Mouse (Mus musculus): ENCODE measurements at regions not wholly inside any gene's neighbourhood (a gene's known extent, or its start where the extent isn't known, plus 50 kb on each side); places are given as distances from the start of the nearest gene placed in this dataset.

- peaks cover 5% of the 10 kb centered on the region for H3K4me1 ChIP-seq (ENCODE audit: control insufficient read depth, insufficient read depth, low read length)
- TF ChIP-seq CTCF (IDR thresholded peaks at IDR 0.05; ENCODE audit: insufficient read depth, low read depth, low read length) (no peak), POLR2A (IDR thresholded peaks at IDR 0.05; ENCODE audit: insufficient read depth, low read depth, low read length) (no peak)
- peak overlapping the region; percentile 50 for H3K27ac ChIP-seq (ENCODE audit: insufficient read depth, low read depth, low read length)
- no peak overlapping the region for H3K4me3 ChIP-seq (ENCODE audit: insufficient read depth, low read depth, low read length)
- WGBS, result 19% methylated on average over 11 of the region's 11 CpGs
Measured at GRCm38 (mm10) chr9:30533780-30534343, 107.0 kb downstream of the Snx19 start.

GRCm38 (mm10) chr9:30533091-30533779 is 106.3 kb downstream of the Snx19 start:
- 56% methylated on average over 9 of the region's 9 CpGs for WGBS
- TF ChIP-seq CTCF (IDR thresholded peaks at IDR 0.05; ENCODE audit: insufficient read depth, low read depth, low read length) (no peak), POLR2A (IDR thresholded peaks at IDR 0.05; ENCODE audit: insufficient read depth, low read depth, low read length) (no peak)
- peaks cover 5% of the 10 kb centered on the region for H3K4me1 ChIP-seq (ENCODE audit: control insufficient read depth, insufficient read depth, low read length)
- no peak overlapping the region for H3K4me3 ChIP-seq (ENCODE audit: insufficient read depth, low read depth, low read length)
- peak overlapping the region; percentile 62; the same call in 1 of the 2 replicates for H3K27ac ChIP-seq (ENCODE audit: insufficient read depth, low read depth, low read length)

GRCm38 (mm10) chr9:30525086-30525485 is 98.2 kb downstream of the Snx19 start:
- Histone ChIP-seq H3K4me3 (ENCODE audit: insufficient read depth, low read depth, low read length) (no peak overlapping the region), H3K4me1 (ENCODE audit: control insufficient read depth, insufficient read depth, low read length) (peaks cover 25% of the 10 kb centered on the region), H3K27ac (ENCODE audit: insufficient read depth, low read depth, low read length) (peak overlapping the region; percentile 6)
- WGBS, result 30% methylated on average over 5 of the region's 5 CpGs
- no peak for TF ChIP-seq CTCF (IDR thresholded peaks at IDR 0.05; ENCODE audit: insufficient read depth, low read depth, low read length)
- TF ChIP-seq POLR2A (IDR thresholded peaks at IDR 0.05; ENCODE audit: insufficient read depth, low read depth, low read length), result no peak

GRCm38 (mm10) chr9:30524401-30525066 is 97.6 kb downstream of the Snx19 start:
- WGBS, result 85% methylated on average over 6 of the region's 6 CpGs
- no peak overlapping the region for H3K4me3 ChIP-seq (ENCODE audit: insufficient read depth, low read depth, low read length)
- no peak for TF ChIP-seq POLR2A (IDR thresholded peaks at IDR 0.05; ENCODE audit: insufficient read depth, low read depth, low read length)
- TF ChIP-seq CTCF (IDR thresholded peaks at IDR 0.05; ENCODE audit: insufficient read depth, low read depth, low read length), result no peak
- H3K4me1 ChIP-seq (ENCODE audit: control insufficient read depth, insufficient read depth, low read length), result peaks cover 25% of the 10 kb centered on the region
- peak overlapping the region; percentile 6 for H3K27ac ChIP-seq (ENCODE audit: insufficient read depth, low read depth, low read length)

GRCm38 (mm10) chr9:30523852-30524251 is 96.9 kb downstream of the Snx19 start:
- WGBS, result 92% methylated on average over 2 of the region's 2 CpGs
- Histone ChIP-seq H3K4me1 (ENCODE audit: control insufficient read depth, insufficient read depth, low read length) (peaks cover 25% of the 10 kb centered on the region), H3K27ac (ENCODE audit: insufficient read depth, low read depth, low read length) (no peak overlapping the region), H3K4me3 (ENCODE audit: insufficient read depth, low read depth, low read length) (no peak overlapping the region)
- TF ChIP-seq POLR2A (IDR thresholded peaks at IDR 0.05; ENCODE audit: insufficient read depth, low read depth, low read length), result no peak
- no peak for TF ChIP-seq CTCF (IDR thresholded peaks at IDR 0.05; ENCODE audit: insufficient read depth, low read depth, low read length)

GRCm38 (mm10) chr9:30522595-30523350 is 95.9 kb downstream of the Snx19 start:
- Histone ChIP-seq H3K4me3 (ENCODE audit: insufficient read depth, low read depth, low read length) (no peak overlapping the region), H3K27ac (ENCODE audit: insufficient read depth, low read depth, low read length) (no peak overlapping the region), H3K4me1 (ENCODE audit: control insufficient read depth, insufficient read depth, low read length) (peaks cover 25% of the 10 kb centered on the region)
- TF ChIP-seq CTCF (IDR thresholded peaks at IDR 0.05; ENCODE audit: insufficient read depth, low read depth, low read length) (no peak), POLR2A (IDR thresholded peaks at IDR 0.05; ENCODE audit: insufficient read depth, low read depth, low read length) (no peak)
- WGBS, result 81% methylated on average over 10 of the region's 10 CpGs

GRCm38 (mm10) chr9:30521556-30522240 is 94.8 kb downstream of the Snx19 start:
- 86% methylated on average over 6 of the region's 6 CpGs for WGBS
- Histone ChIP-seq H3K4me3 (ENCODE audit: insufficient read depth, low read depth, low read length) (no peak overlapping the region), H3K27ac (ENCODE audit: insufficient read depth, low read depth, low read length) (peak overlapping the region; percentile 21; the same call in 1 of the 2 replicates), H3K4me1 (ENCODE audit: control insufficient read depth, insufficient read depth, low read length) (peaks cover 25% of the 10 kb centered on the region)
- TF ChIP-seq CTCF (IDR thresholded peaks at IDR 0.05; ENCODE audit: insufficient read depth, low read depth, low read length), result no peak
- no peak for TF ChIP-seq POLR2A (IDR thresholded peaks at IDR 0.05; ENCODE audit: insufficient read depth, low read depth, low read length)

GRCm38 (mm10) chr9:30520853-30521439 is 94.0 kb downstream of the Snx19 start:
- WGBS, result 26% methylated on average over 9 of the region's 9 CpGs

More at GRCm38 (mm10) chr9:30520853-30521439, 94.0 kb downstream of the Snx19 start:
- Histone ChIP-seq H3K4me1 (ENCODE audit: control insufficient read depth, insufficient read depth, low read length) (peaks cover 25% of the 10 kb centered on the region), H3K4me3 (ENCODE audit: insufficient read depth, low read depth, low read length) (no peak overlapping the region), H3K27ac (ENCODE audit: insufficient read depth, low read depth, low read length) (peak overlapping the region; percentile 91)
- TF ChIP-seq POLR2A (IDR thresholded peaks at IDR 0.05; ENCODE audit: insufficient read depth, low read depth, low read length) (no peak), CTCF (IDR thresholded peaks at IDR 0.05; ENCODE audit: insufficient read depth, low read depth, low read length) (no peak)

All from olfactory bulb, adult 2 months (tissue).